8 mouse cellular contexts compared by ENCODE assay signal in the genomic region with DNA sequence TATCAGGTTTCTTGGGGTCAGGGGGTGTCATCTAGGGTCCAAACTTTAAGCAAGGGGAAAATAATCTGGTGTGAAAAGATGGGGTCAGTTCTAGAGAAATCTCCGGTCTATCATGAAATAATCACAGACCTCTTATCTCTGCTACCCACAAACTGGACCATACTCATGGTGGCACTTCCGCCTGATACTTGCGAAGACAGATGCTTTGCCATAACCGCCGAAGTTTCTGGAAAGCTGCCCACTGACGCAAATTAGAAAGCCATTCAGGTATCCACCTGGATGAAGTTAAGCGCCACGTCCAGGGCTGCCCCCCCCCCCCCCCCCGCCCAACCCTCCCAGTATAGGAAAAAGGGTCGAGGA. TPM values are rescaled to one million over a fixed set of nuclear protein-coding genes. Genes with fewer than 3 reads are reported as not detected.
DNase-seq lines count a peak whose midpoint lies in the region; ATAC-seq and TF ChIP-seq lines count a peak whose summit lies in the region.

No protein-coding gene starts in this region.

- no peaks in the 10 kb centered on the region for H3K27me3 ChIP-seq in heart, embryonic 10.5 days (ENCODE audit: insufficient read depth, poor library complexity, severe bottlenecking)
- no peaks in the 10 kb centered on the region for H3K27me3 ChIP-seq in intestine, embryonic 15.5 days (replicated peaks)
- no peaks in the 10 kb centered on the region for H3K27me3 ChIP-seq in myocyte (ENCODE audit: control insufficient read depth, insufficient read depth, insufficient read length)

- H3K4me2 ChIP-seq in intestine, embryonic 15.5 days (replicated peaks) = peak overlapping the region; percentile 76
- H3K4me2 ChIP-seq in myocyte (ENCODE audit: low read depth) = peak overlapping the region; percentile 92

- peaks cover 1% of the 10 kb centered on the region; the same call in 1 of the 2 replicates for H3K36me3 ChIP-seq in heart, embryonic 10.5 days
- H3K36me3 ChIP-seq in intestine, embryonic 15.5 days = no peaks in the 10 kb centered on the region
- peaks cover 3% of the 10 kb centered on the region for H3K36me3 ChIP-seq in myocyte (ENCODE audit: control insufficient read depth, insufficient read depth)

- H3K4me3 ChIP-seq in heart, embryonic 10.5 days = peak overlapping the region; percentile 98
- H3K4me3 ChIP-seq in cortical plate, adult 2 months (ENCODE audit: insufficient read depth, low read length) = peak overlapping the region; percentile 92
- peak overlapping the region; percentile 97 for H3K4me3 ChIP-seq in intestine, embryonic 15.5 days (replicated peaks)
- H3K4me3 ChIP-seq in myocyte = peak overlapping the region; percentile 97

- TF ChIP-seq POLR2A in cortical plate, adult 2 months (IDR thresholded peaks at IDR 0.05; ENCODE audit: extremely low read depth, insufficient read depth, low read length) = no peak
- no peak for TF ChIP-seq POLR2A in myocyte (IDR thresholded peaks at IDR 0.05; ENCODE audit: insufficient read length, low read depth)

- TF ChIP-seq CTCF in cortical plate, adult 2 months (IDR thresholded peaks at IDR 0.05; ENCODE audit: extremely low read depth, insufficient read depth, low read length) = no peak

- H3K9me3 ChIP-seq in heart, embryonic 10.5 days = no peaks in the 10 kb centered on the region
- no peaks in the 10 kb centered on the region for H3K9me3 ChIP-seq in intestine, embryonic 15.5 days

- peaks cover 51% of the 10 kb centered on the region for H3K79me2 ChIP-seq in myocyte (ENCODE audit: control insufficient read depth, insufficient read depth)

- 10% methylated on average over 9 of the region's 10 CpGs for WGBS in heart, embryonic 10.5 days
- 4% methylated on average over 10 of the region's 10 CpGs for WGBS in intestine, embryonic 15.5 days

- peaks cover 19% of the 10 kb centered on the region for H3K4me1 ChIP-seq in heart, embryonic 10.5 days
- H3K4me1 ChIP-seq in cortical plate, adult 2 months (ENCODE audit: control insufficient read depth, insufficient read depth, low read length) = peaks cover 6% of the 10 kb centered on the region; the same call in 1 of the 2 replicates
- peaks cover 11% of the 10 kb centered on the region; the same call in 1 of the 2 replicates for H3K4me1 ChIP-seq in intestine, embryonic 15.5 days (replicated peaks)

- ATAC-seq in intestine, embryonic 15.5 days = peak; percentile 2; the same call in 1 of the 2 replicates

- peak overlapping the region; percentile 62 for H3ac ChIP-seq in myocyte (ENCODE audit: control insufficient read depth, insufficient read length)

- no peak for DNase-seq in heart, embryonic 10.5 days (ENCODE audit: low spot score)
- DNase-seq in heart, postnatal 4 days = no peak
- peak; percentile 74 for DNase-seq in 416B (ENCODE audit: low read depth)
- DNase-seq in urinary bladder, adult 18-20 months (ENCODE audit: low spot score in 2 of 2) = no peak
- no peak for DNase-seq in thymus, postnatal 25 days

- peak overlapping the region; percentile 94 for H3K9ac ChIP-seq in intestine, embryonic 15.5 days

- peak overlapping the region; percentile 97 for H3K27ac ChIP-seq in heart, embryonic 10.5 days
- H3K27ac ChIP-seq in cortical plate, adult 2 months (ENCODE audit: insufficient read depth, low read length) = no peak overlapping the region
- peak overlapping the region; percentile 97 for H3K27ac ChIP-seq in intestine, embryonic 15.5 days

TF ChIP-seq in myocyte, 11 proteins besides CTCF, POLR2A, EP300 and RAD21:
- TF ChIP-seq USF1 (IDR thresholded peaks at IDR 0.05; ENCODE audit: low read depth) = no peak
- no peak for TF ChIP-seq CEBPB (IDR thresholded peaks at IDR 0.05; ENCODE audit: insufficient read depth, poor library complexity, severe bottlenecking)
- TF ChIP-seq MAX (IDR thresholded peaks at IDR 0.05; ENCODE audit: low read depth) = no peak
- TF ChIP-seq MYOG (IDR thresholded peaks at IDR 0.05; ENCODE audit: control insufficient read depth in 1 of 3, insufficient read depth in 1 of 3, insufficient read length in 2 of 3, low read depth in 2 of 3) = no peak
- TF ChIP-seq POLR2AphosphoS2 (IDR thresholded peaks at IDR 0.05; ENCODE audit: insufficient read length, low read depth) = no peak
- no peak for TF ChIP-seq SRF (IDR thresholded peaks at IDR 0.05; ENCODE audit: control insufficient read depth, insufficient read length, low read depth)
- TF ChIP-seq E2F4 (IDR thresholded peaks at IDR 0.05; ENCODE audit: insufficient read depth) = no peak
- no peak for TF ChIP-seq TCF3 (IDR thresholded peaks at IDR 0.05; ENCODE audit: insufficient read length, low read depth)
- TF ChIP-seq REST (IDR thresholded peaks at IDR 0.05; ENCODE audit: insufficient read depth, insufficient read length) = no peak
- TF ChIP-seq MYOD1 (IDR thresholded peaks at IDR 0.05; ENCODE audit: control insufficient read depth in 1 of 3, insufficient read length in 2 of 3, low read depth in 2 of 3) = no peak
- TF ChIP-seq TCF12 (IDR thresholded peaks at IDR 0.05; ENCODE audit: insufficient read depth, poor library complexity, severe bottlenecking) = no peak

RNA-seq across cellular contexts. Expression of gene Dcaf5, which starts 1.8 kb away (rescaled TPM):
- polyA plus RNA-seq in heart, embryonic 10.5 days (2016; fragmentation: Nextera tagmentation; extraction: Ambion mirVana) = 8.5 and 9.9 TPM in 2 replicates
- total RNA-seq in heart, postnatal 4 days (2021) = 10 to 100 TPM; 36.3 to 37.3 TPM
- polyA plus RNA-seq in cortical plate, adult 2 months (2012; rRNA removed) = 49.4 and 51.2 TPM in 2 replicates
- polyA plus RNA-seq in intestine, embryonic 15.5 days (2015; fragmentation: Nextera tagmentation; extraction: Ambion mirVana) = 8.8 and 10.4 TPM in 2 replicates
- polyA plus RNA-seq in myocyte (2012; fragmentation: generic; extraction: Trizol) = 17.7 TPM

RNA-seq across cellular contexts. Expression of gene Exd2, which starts 28.3 kb away (rescaled TPM):
- polyA plus RNA-seq in heart, embryonic 10.5 days (2016; fragmentation: Nextera tagmentation; extraction: Ambion mirVana) = 21.2 TPM in 2 replicates
- 10 to 100 TPM; 10.0 to 10.9 TPM for total RNA-seq in heart, postnatal 4 days (2021)
- polyA plus RNA-seq in cortical plate, adult 2 months (2012; rRNA removed) = 128 and 146 TPM in 2 replicates
- 22.4 and 23.1 TPM in 2 replicates for polyA plus RNA-seq in intestine, embryonic 15.5 days (2015; fragmentation: Nextera tagmentation; extraction: Ambion mirVana)
- polyA plus RNA-seq in myocyte (2012; fragmentation: generic; extraction: Trizol) = 9.1 TPM
